Mouse (Mus musculus) CH12.LX (cell line): ENCODE results near the gene Tmem43. TPM values are rescaled to one million over a fixed set of nuclear protein-coding genes. Genes with fewer than 3 reads are reported as not detected.

ENCODE experiments used
- DNase-seq: peaks from one replicate; pipeline ENCODE4 v3.0.0-alpha.2; 2013; ENCODE audit errors: extremely low read depth
- H3K27ac ChIP-seq: 2 replicates; pipeline ENCODE4 v1.5.1; 2012; ENCODE audit warnings: low read depth, mild to moderate bottlenecking, control low read depth, moderate library complexity; ENCODE audit not compliant: insufficient read depth
- H3K27me3 ChIP-seq: replicated peaks from 2 replicates; pipeline ENCODE3; 2012; ENCODE audit warnings: inconsistent platforms
- H3K36me3 ChIP-seq, 2 experiments: replicated peaks in 1 of 2; 2 replicates each; pipeline versions ENCODE3 to v1.6.1; 2012; ENCODE audit warnings: inconsistent platforms in 1 of 2, low read length in 1 of 2, mild to moderate bottlenecking in 1 of 2, mixed read lengths in 1 of 2, moderate library complexity in 1 of 2; ENCODE audit not compliant: control insufficient read depth in 1 of 2, insufficient read depth in 1 of 2
- H3K4me1 ChIP-seq, 2 experiments: 2 replicates each; pipeline ENCODE4 v1.6.1; 2012; ENCODE audit warnings: inconsistent platforms in 1 of 2, moderate library complexity in 1 of 2; ENCODE audit not compliant: insufficient read depth in 2 of 2, control insufficient read depth in 1 of 2
- H3K4me2 ChIP-seq: 2 replicates; pipeline ENCODE4 v1.6.1; 2012; ENCODE audit warnings: low read depth, mild to moderate bottlenecking, control low read depth; ENCODE audit not compliant: poor library complexity, insufficient read depth, severe bottlenecking
- H3K4me3 ChIP-seq, 3 experiments: fragments of 150-350 bp in 1 of 3; sonication (generic) in 1 of 3; replicated peaks in 1 of 3; 2 replicates each; pipeline versions ENCODE3 to v1.5.1; 2011 to 2012; ENCODE audit warnings: low read depth in 2 of 3, low read length in 2 of 3, mild to moderate bottlenecking in 2 of 3, moderate library complexity in 2 of 3, control low read depth in 1 of 3, improper control_type of control experiment in 1 of 3, inconsistent platforms in 1 of 3, mixed read lengths in 1 of 3; ENCODE audit not compliant: poor library complexity in 1 of 3
- H3K79me2 ChIP-seq: replicated peaks from 2 replicates; pipeline ENCODE4 v1.6.1; 2012; ENCODE audit warnings: mild to moderate bottlenecking, moderate library complexity; ENCODE audit not compliant: control insufficient read depth, poor library complexity, insufficient read depth, severe bottlenecking; ENCODE audit errors: extremely low read depth
- H3K9ac ChIP-seq: 2 replicates; pipeline ENCODE4 v1.6.1; 2012; ENCODE audit warnings: low read depth, mild to moderate bottlenecking, control low read depth, moderate library complexity; ENCODE audit not compliant: insufficient read depth
- H3K9me3 ChIP-seq: replicated peaks from 2 replicates; pipeline ENCODE3; 2012; ENCODE audit warnings: low read length, inconsistent platforms, mixed read lengths
- BHLHE40 ChIP-seq: IDR thresholded peaks from 2 replicates; pipeline ENCODE4 v1.6.1; 2011; ENCODE audit warnings: mild to moderate bottlenecking, low read depth, low read length, improper control_type of control experiment
- CHD1 ChIP-seq: IDR thresholded peaks from 2 replicates; pipeline ENCODE4 v1.6.1; 2012; ENCODE audit warnings: low read depth, low read length, improper control_type of control experiment, inconsistent platforms
- CTCF ChIP-seq, 2 experiments: IDR thresholded peaks in 1 of 2; conservative IDR thresholded peaks in 1 of 2; 2 replicates each; pipeline ENCODE4 v1.5.1; 2011 to 2012; ENCODE audit warnings: low read depth in 2 of 2, low read length in 2 of 2, improper control_type of control experiment in 1 of 2, inconsistent platforms in 1 of 2, mild to moderate bottlenecking in 1 of 2, moderate library complexity in 1 of 2
- ELF1 ChIP-seq: IDR thresholded peaks from 2 replicates; pipeline ENCODE4 v1.6.1; 2014; ENCODE audit warnings: low read depth, mild to moderate bottlenecking, inconsistent platforms, low read length, improper control_type of control experiment
- EP300 ChIP-seq: IDR thresholded peaks from 2 replicates; pipeline ENCODE4 v1.6.1; 2011; ENCODE audit warnings: low read length, improper control_type of control experiment
- GABPA ChIP-seq: IDR thresholded peaks from 2 replicates; pipeline ENCODE4 v1.6.1; 2012; ENCODE audit warnings: low read depth, low read length, improper control_type of control experiment, inconsistent platforms; ENCODE audit not compliant: insufficient replicate concordance
- HCFC1 ChIP-seq: IDR thresholded peaks from 2 replicates; pipeline ENCODE4 v1.6.1; 2012; ENCODE audit warnings: low read depth, mild to moderate bottlenecking, inconsistent platforms, low read length, improper control_type of control experiment
- MAFK ChIP-seq: IDR thresholded peaks from 2 replicates; pipeline ENCODE4 v1.6.1; 2011; ENCODE audit warnings: low read length, improper control_type of control experiment; ENCODE audit not compliant: insufficient replicate concordance
- MAX ChIP-seq: IDR thresholded peaks from 2 replicates; pipeline ENCODE4 v1.6.1; 2011; ENCODE audit warnings: low read length, improper control_type of control experiment
- MYC ChIP-seq: IDR thresholded peaks from 2 replicates; pipeline ENCODE4 v1.6.1; 2011; ENCODE audit warnings: low read depth, mild to moderate bottlenecking, improper control_type of control experiment, low read length
- NELFE ChIP-seq: IDR thresholded peaks from 2 replicates; pipeline ENCODE4 v1.6.1; 2011; ENCODE audit warnings: low read depth, low read length, improper control_type of control experiment
- NRF1 ChIP-seq: IDR thresholded peaks from 2 replicates; pipeline ENCODE4 v1.6.1; 2014; ENCODE audit warnings: low read depth, mild to moderate bottlenecking, inconsistent platforms, low read length, improper control_type of control experiment, moderate library complexity
- PAX5 ChIP-seq: IDR thresholded peaks from 2 replicates; pipeline ENCODE4 v1.6.1; 2012; ENCODE audit warnings: low read length, inconsistent platforms, mixed read lengths
- POLR2A ChIP-seq: IDR thresholded peaks from 2 replicates; pipeline ENCODE4 v1.6.1; 2011; ENCODE audit warnings: low read depth, mild to moderate bottlenecking, improper control_type of control experiment, low read length
- POLR2AphosphoS2 ChIP-seq: IDR thresholded peaks from 2 replicates; pipeline ENCODE4 v1.6.1; 2011; ENCODE audit warnings: low read depth, low read length, improper control_type of control experiment
- RAD21 ChIP-seq: IDR thresholded peaks from 2 replicates; pipeline ENCODE4 v1.6.1; 2011; ENCODE audit warnings: low read depth, mild to moderate bottlenecking, low read length, improper control_type of control experiment, moderate library complexity
- SMC3 ChIP-seq: IDR thresholded peaks from 2 replicates; pipeline ENCODE4 v1.6.1; 2011; ENCODE audit warnings: low read depth, low read length, improper control_type of control experiment
- USF2 ChIP-seq: conservative IDR thresholded peaks from 2 replicates; pipeline ENCODE4 v1.6.1; 2011; ENCODE audit warnings: low read depth, low read length, improper control_type of control experiment
- ZKSCAN1 ChIP-seq: IDR thresholded peaks from 2 replicates; pipeline ENCODE4 v1.6.1; 2012; ENCODE audit warnings: low read depth, inconsistent platforms, low read length, improper control_type of control experiment, borderline replicate concordance
- ZMIZ1 ChIP-seq: IDR thresholded peaks from 2 replicates; pipeline ENCODE4 v1.6.1; 2012; ENCODE audit warnings: low read depth, mild to moderate bottlenecking, inconsistent platforms, low read length, improper control_type of control experiment
- ZNF384 ChIP-seq: IDR thresholded peaks from 2 replicates; pipeline ENCODE4 v1.6.1; 2012; ENCODE audit warnings: low read depth, low read length, improper control_type of control experiment, inconsistent platforms
- dilution Hi-C: fragments of 300-500 bp; cut with MboI; formaldehyde crosslinking; loops from 2 replicates; pipeline ENCODE4 v1.14.3; 2020; ENCODE audit warnings: low sequenced_read_pairs; ENCODE audit not compliant: extremely low pct_unique_long_range_greater_than_20kb, extremely low pct_ligation_motif_present
- in situ Hi-C: fragments of 300-500 bp; cut with MboI; formaldehyde crosslinking; loops from 3 replicates; pipeline ENCODE4 v1.14.3; 2019; ENCODE audit warnings: low sequenced_read_pairs, low pct_ligation_motif_present, low pct_unique_long_range_greater_than_20kb, mixed read lengths
- polyA plus RNA-seq: library from polyadenylated mRNA; unstranded; fragments of >175 nt; gene quantifications from 2 replicates; pipeline ENCODE4 v1.2.1, GENCODE M21; 2012; ENCODE audit warnings: low read depth; ENCODE audit not compliant: insufficient read length
- total RNA-seq, 2 experiments: library from RNA; depleted of rRNA; stranded (reverse); fragments of 300-350 nt in 1 of 2; fragments of >200 nt in 1 of 2; gene quantifications; 2 replicates each; pipeline ENCODE4 v1.2.3; 2012 to 2014

Gene Tmem43
- total and polyA plus RNA-seq, 3 experiments, result 19.2 to 29.7 (median 25.0) TPM

DNA sequence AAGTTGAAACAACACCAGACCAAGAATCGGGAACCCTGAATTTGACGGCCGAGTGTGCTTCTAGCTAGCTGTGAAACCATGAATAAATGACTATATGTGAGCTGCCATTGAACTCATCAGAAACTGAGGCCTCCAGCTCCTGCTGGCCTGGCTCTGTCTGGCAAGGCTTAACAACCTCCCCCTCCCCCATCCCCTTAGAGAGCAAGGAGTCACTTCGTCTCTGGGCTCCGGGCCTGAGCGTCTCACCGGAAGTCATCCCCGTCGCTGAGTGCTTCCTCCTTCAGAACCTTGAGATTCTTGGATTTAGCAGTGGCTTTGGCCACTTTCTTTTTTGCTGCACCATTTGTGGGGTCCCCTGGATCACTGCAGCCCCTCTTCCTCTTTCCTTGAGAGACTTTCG is 36.7 kb downstream of the Tmem43 start:
- TF ChIP-seq MAFK (no peak), MAX (no peak), CHD1 (no peak), BHLHE40 (no peak), PAX5 (no peak), EP300 (no peak), ZMIZ1 (no peak), NRF1 (no peak), ZNF384 (no peak), POLR2AphosphoS2 (no peak)
- TF ChIP-seq, all 38 proteins: peak for 0
- Histone ChIP-seq H3K4me1 (peaks cover 0 to 5% of the 10 kb centered on the region in 2 experiments; a peak in 1 of 4 replicates), H3K27me3 (no peaks in the 10 kb centered on the region), H3K79me2 (no peaks in the 10 kb centered on the region), H3K27ac (no peak overlapping the region), H3K4me2 (no peak overlapping the region), H3K9ac (no peak overlapping the region), H3K4me3 (no peak overlapping the region), H3K36me3 (peaks cover 25 to 54% of the 10 kb centered on the region in 2 experiments), H3K9me3 (no peaks in the 10 kb centered on the region)
- no peak for DNase-seq
- dilution Hi-C loops, result no loop called here
- in situ Hi-C loops, result no loop called here

DNA sequence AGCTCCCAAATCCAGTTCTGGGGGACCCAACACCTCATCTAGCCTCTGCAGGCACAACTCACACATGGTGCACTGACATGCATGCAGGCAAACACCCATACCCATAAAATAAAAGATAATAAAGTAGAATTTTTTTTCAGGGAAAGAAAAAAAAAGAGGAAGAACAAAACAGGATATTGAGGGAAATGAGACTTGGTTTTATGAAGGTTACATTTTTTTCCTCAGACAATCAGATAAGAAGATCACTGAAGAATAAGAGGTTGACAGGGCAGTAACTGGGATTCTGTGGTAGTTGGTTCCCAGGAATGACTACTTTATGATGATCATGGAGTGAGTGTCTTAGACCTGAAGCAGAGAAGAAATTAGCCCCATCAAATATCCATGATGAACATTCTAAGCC is 40.6 kb downstream of the Tmem43 start:
- peaks cover 0 to 25% of the 10 kb centered on the region in 2 experiments; a peak in 2 of 4 replicates for H3K4me1 ChIP-seq
- TF ChIP-seq NELFE, result no peak
- TF ChIP-seq RAD21, result no peak
- TF ChIP-seq PAX5, result no peak
- no peak for TF ChIP-seq ELF1
- TF ChIP-seq MAX, result no peak
- no peak for TF ChIP-seq USF2
- TF ChIP-seq POLR2A, result no peak
- no peak for TF ChIP-seq SMC3
- TF ChIP-seq CTCF (conservative IDR thresholded peaks at IDR 0.05 in 1 of 2, IDR thresholded peaks at IDR 0.05 in 1 of 2; ENCODE audit: low read depth in 2 of 2, low read length in 2 of 2), result no peak
- no peak for TF ChIP-seq GABPA
- TF ChIP-seq ZKSCAN1, result no peak
- TF ChIP-seq HCFC1, result no peak
- no peak for TF ChIP-seq MYC
- TF ChIP-seq, all 38 proteins: peak for 0
- Histone ChIP-seq H3K36me3 (peaks cover 13 to 36% of the 10 kb centered on the region in 2 experiments), H3K4me3 (no peak overlapping the region), H3K9me3 (no peaks in the 10 kb centered on the region), H3K9ac (no peak overlapping the region), H3K79me2 (peaks cover 13% of the 10 kb centered on the region), H3K27me3 (no peaks in the 10 kb centered on the region), H3K4me2 (no peak overlapping the region), H3K27ac (no peak overlapping the region)
- in situ Hi-C loops (no loop called here), dilution Hi-C loops (no loop called here)
- no peak for DNase-seq
